Mouse (Mus musculus) gonadal fat pad, adult 2 months (tissue): ENCODE data around the gene Plcb1. TPM values are rescaled to one million over a fixed set of nuclear protein-coding genes. Genes with fewer than 3 reads are reported as not detected.
A peak's percentile ranks its signal among the peaks of the same experiment; 100 is the strongest.

Experiments used
- DNase-seq: peaks from one replicate; pipeline ENCODE4 v3.0.0-alpha.2; 2012; ENCODE audit warnings: low read depth
- polyA plus RNA-seq: library from polyadenylated mRNA; depleted of rRNA; stranded (reverse); fragments of >200 nt; gene quantifications from 2 replicates; pipeline ENCODE4 v1.2.3, GENCODE M21; 2012

The Plcb1 gene
- polyA plus RNA-seq, 1 experiment: 3.6 TPM

- DNase-seq: no peak
Observed at GRCm38 (mm10) chr2:135204141-135205120, 418.6 kb downstream of the Plcb1 start.

GRCm38 (mm10) chr2:135208890-135209289 is 423.0 kb downstream of the Plcb1 start:
- DNase-seq: no peak

- DNase-seq: no peak
Observed at GRCm38 (mm10) chr2:135214746-135215448, 429.0 kb downstream of the Plcb1 start.

DNA sequence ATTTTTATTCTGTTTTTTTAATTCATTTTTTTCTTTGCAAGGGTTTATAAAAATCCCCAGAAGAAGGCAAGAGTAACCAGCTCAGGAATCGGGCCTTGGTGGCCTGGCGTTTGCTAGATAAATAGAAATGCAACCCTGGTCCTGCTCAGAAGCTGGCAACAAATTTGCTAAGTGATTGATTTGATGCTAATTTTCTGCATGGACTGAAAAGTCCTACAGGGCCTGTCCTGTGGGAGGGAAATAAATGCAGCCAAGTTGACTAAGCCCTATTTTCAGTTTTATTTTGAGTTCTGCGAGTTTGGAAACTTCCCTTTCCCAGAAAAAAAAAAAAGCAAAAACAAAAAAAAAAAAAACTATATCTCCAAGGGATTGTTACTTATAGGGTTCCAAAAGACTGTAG is 433.5 kb downstream of the Plcb1 start:
- no peak for DNase-seq

- DNase-seq: no peak
Observed at GRCm38 (mm10) chr2:135225604-135226025, 439.7 kb downstream of the Plcb1 start.

- DNase-seq: no peak
Observed at GRCm38 (mm10) chr2:135230262-135230661, 444.4 kb downstream of the Plcb1 start.

DNA sequence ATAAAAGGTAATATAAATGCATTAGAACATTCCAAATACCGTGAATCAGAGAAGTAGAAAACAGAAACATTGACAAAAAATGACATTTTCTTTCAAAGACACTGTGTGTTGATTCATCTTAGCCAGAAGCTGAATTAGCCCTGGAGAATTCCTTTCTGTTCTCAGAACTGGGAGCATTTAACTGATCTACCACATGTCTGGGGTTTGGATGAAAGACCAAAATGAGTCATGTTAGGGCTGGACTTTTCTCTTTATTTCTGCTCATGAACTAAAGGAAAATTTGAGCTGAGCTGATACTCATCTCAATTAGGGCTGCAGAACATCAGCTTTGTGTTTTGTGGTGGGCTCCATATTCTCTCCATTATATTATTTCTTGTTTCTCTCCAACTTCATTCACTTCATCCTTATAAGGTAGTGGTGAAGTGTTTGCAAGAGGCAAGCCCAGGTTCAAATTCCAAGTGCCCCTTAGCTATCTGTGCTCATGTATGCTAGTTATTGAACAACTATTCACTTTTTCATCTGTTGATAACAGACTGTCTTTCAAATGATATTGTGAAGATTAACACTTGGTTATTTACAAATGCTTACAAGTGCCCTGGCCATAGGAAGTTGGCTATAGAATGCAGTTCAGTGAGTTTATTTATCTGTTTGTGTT is 456.9 kb downstream of the Plcb1 start:
- DNase-seq: no peak

GRCm38 (mm10) chr2:135243764-135244163 is 457.9 kb downstream of the Plcb1 start:
- DNase-seq: no peak

- DNase-seq: no peak
Observed at GRCm38 (mm10) chr2:135249925-135250324, 464.1 kb downstream of the Plcb1 start.

GRCm38 (mm10) chr2:135251821-135252315 is 466.0 kb downstream of the Plcb1 start:
- no peak for DNase-seq

- no peak for DNase-seq
Observed at GRCm38 (mm10) chr2:135259136-135259535, 473.3 kb downstream of the Plcb1 start.

- DNase-seq: peak; percentile 26
Observed at GRCm38 (mm10) chr2:135263943-135264342, 478.1 kb downstream of the Plcb1 start.

DNA sequence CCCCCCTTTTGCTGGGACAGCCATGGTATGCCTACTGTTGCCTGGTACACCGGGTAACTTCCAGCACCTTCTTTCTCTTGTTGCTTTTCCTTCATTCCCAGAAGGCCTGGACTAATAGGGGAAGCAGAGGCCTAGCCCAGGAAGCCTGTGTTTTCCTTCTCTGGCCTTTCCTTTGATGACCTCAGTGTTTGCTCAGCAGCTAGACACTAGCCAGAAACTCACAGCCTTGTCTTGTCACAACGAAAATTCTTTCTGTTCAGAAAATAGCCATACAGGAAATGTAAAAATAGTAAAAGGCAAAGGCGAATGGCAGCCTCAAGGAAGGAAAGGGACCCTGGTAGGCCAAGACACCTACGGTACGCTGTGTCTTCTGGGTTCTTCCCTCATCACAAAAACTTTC is 489.1 kb downstream of the Plcb1 start:
- no peak for DNase-seq

DNA sequence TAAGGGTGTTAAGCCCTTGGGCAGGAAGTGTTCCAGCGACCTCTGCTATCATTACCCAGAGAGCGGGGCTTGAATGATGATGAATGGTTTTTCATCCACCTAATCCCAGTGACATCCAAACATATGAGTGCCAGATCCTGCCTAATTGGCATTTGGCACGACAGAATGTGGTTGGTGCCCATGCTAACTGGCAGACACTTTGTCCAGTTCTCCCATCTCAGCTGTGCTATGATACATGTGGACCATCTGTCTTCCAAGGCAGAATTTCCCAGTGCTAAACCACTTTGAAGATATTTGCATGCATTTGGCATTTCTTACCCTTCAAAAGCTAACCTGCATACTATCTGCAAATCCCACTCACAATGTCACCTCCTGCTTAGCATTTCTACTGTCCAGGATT is 492.6 kb downstream of the Plcb1 start:
- DNase-seq: no peak

DNA sequence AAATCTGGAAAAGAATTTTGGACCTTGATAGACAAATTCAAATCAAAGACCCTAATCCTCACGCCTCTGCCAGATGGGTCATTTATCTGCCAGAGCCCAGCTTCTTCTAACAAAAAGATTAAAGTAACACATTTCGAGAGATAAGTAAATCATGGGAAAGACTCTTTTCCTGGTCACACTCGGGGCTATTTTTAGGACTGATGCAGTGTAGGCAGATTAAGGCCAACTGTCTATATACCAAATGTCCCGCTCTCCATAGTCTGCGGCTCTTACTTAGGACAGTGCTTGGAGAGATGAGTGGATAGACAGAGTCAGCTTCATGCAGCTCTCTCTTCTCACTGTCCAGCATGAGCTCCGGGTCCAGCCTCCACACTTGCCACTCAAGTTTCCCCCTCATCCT is 493.2 kb downstream of the Plcb1 start:
- no peak for DNase-seq

GRCm38 (mm10) chr2:135283783-135284182 is 497.9 kb downstream of the Plcb1 start:
- no peak for DNase-seq

DNA sequence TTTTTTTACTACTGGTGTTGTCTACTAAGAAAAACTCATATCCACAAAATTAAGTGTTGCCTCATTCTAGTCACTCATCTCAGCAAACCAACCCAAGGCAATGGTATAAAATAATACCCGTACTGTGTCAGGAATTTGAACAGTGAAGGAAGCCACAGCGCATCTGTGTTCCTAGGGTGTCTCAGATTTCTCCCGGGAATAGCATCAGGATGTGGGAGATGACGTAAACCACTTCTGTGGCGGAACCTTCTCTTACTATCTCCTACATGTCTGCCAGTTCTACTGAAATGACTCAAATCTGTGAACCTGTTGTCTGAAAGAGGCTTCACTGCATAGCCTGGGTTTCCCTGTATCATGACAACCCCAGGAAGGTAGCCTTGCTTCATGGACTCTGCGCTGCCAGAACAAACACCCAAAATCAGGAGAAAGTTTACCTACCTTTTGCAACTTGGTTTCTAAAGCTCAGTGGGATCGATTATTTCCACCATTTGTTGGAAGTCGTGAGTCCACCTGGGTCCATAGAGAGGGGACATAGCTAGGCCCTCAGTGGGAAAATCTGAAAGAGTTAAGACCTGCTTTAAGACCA is 510.4 kb downstream of the Plcb1 start:
- no peak for DNase-seq

- DNase-seq: no peak
Observed at GRCm38 (mm10) chr2:135300480-135300879, 514.6 kb downstream of the Plcb1 start.

DNA sequence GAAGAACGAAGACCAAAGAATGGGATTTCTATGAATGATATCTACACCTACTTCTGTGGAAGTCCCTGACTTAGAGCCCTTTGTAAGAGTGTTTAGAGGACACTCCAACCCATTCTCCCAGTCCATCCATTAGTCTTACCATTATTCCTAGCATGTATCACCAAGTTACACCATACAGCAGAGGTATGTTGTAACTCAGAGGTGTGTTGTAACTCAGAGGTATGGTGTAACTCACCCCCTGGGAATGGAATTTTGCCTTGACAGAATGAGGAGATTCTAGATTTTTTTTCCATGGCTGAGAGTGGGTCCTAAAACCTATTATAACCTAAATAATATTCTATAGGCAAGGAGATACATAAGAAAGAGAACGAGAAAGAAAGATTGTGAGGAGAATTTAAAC is 516.6 kb downstream of the Plcb1 start:
- DNase-seq: peak; percentile 46

DNA sequence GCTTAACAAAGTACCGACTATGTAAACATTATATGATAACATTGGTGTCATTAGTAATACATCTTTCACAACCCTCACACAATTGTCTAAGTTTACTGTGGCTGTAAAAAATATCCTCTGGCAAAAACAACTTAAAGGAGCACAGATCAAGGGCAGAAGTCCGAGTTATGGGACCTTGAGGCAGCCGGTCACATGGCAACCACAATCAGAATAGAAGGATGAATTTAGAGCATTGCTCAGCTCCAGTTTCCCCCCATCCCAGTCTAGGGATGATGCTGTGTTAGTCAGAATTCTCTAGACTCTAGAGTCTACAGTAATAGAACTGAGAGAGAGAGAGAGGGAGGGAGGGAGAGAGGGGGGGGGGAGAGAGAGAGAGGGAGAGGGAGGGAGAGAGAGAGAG is 519.3 kb downstream of the Plcb1 start:
- no peak for DNase-seq

DNA sequence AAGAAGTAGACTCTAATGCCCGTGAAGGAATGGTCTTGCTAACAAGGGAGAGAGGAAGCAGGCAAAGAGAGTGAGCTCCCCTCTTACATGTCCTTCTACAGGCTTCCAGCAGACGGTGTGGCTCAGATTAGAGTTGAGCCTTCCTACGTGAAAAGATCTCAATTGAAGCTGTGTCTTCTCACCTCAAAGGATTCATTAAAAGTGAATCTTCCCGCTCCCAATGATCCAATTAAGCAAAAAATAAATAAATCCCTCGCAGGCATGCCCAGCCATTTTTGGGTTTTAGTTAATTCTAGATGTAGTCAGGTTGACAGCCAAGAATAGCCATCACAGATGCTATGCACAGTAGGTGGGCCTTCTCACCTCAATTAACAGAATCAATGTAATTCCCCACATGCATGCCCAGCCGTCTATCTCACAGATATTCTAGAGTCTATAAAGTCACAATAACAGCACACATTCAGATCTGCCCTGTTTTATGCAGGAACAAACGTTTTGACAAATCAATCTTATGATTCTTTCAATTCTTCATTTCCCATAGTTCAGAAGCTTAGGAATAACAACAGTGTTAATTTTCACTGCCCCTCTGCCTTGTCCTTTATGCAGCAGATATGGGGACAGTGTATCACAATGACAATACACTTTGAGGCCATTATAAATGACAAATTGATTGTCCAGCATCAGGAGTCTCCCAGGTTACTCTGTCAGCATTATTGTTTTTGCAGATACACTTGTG is 520.0 kb downstream of the Plcb1 start:
- no peak for DNase-seq
